Mouse (Mus musculus): ENCODE measurements around the gene Zfp947. TPM values are rescaled to one million over a fixed set of nuclear protein-coding genes. Genes with fewer than 3 reads are reported as not detected.
"Not testable (repeated sequence)": the region's sequence is repeated elsewhere in the genome, so short reads cannot be mapped to it uniquely, and the experiment has no call there.

Zfp947 gene
- 2.7 and 4.1 TPM in 2 replicates for polyA plus RNA-seq (2015; fragmentation: Nextera tagmentation; extraction: Ambion mirVana)

- ATAC-seq (ENCODE audit: insufficient read depth, low FRiP score, low read depth) = peak; percentile 93
- peak within 1 kb of the TSS; percentile 32; the same call in 1 of the 2 replicates for H3K9ac ChIP-seq
Measured at GRCm38 (mm10) chr17:22165722-22166294, at the start of gene Zfp947. Gene Zfp947, minus strand, starts transcription at chr17:22166190.

GRCm38 (mm10) chr17:22165304-22165703, 686 bp downstream of the Zfp947 start:
- ATAC-seq (ENCODE audit: insufficient read depth, low FRiP score, low read depth) = peak; percentile 65
- not testable (repeated sequence) for H3K27me3 ChIP-seq (replicated peaks); H3K36me3 ChIP-seq; H3K9ac ChIP-seq; H3K9me3 ChIP-seq; H3K4me1 ChIP-seq
- Histone ChIP-seq H3K4me3 (replicated peaks) (peak overlapping the region; percentile 58), H3K27ac (peak overlapping the region; percentile 87; the same call in 1 of the 2 replicates), H3K4me2 (peak overlapping the region; percentile 56)
- WGBS = 7% methylated on average over 3 of the region's 3 CpGs

More at GRCm38 (mm10) chr17:22165722-22166294, at the start of gene Zfp947:
- H3K27ac ChIP-seq = peak within 1 kb of the TSS; percentile 87
- not testable (repeated sequence) for H3K27me3 ChIP-seq (replicated peaks); H3K4me1 ChIP-seq; H3K36me3 ChIP-seq; H3K9me3 ChIP-seq
- WGBS = 0% methylated on average over 16 of the region's 16 CpGs
- peak within 1 kb of the TSS; percentile 58 for H3K4me3 ChIP-seq (replicated peaks)
- peak within 1 kb of the TSS; percentile 56 for H3K4me2 ChIP-seq

- H3K27me3 ChIP-seq (replicated peaks); H3K27ac ChIP-seq; ATAC-seq (ENCODE audit: insufficient read depth, low FRiP score, low read depth); H3K9ac ChIP-seq; H3K4me2 ChIP-seq; H3K4me3 ChIP-seq (replicated peaks); H3K4me1 ChIP-seq; H3K36me3 ChIP-seq; H3K9me3 ChIP-seq: not testable (repeated sequence)
- WGBS = 52% methylated on average over 3 of the region's 4 CpGs
Measured at GRCm38 (mm10) chr17:22153951-22154350, 12.0 kb downstream of the Zfp947 start.

- no peak overlapping the region for H3K4me3 ChIP-seq (replicated peaks)
- no peak overlapping the region for H3K9ac ChIP-seq
- no peak overlapping the region for H3K4me2 ChIP-seq
- H3K4me1 ChIP-seq = no peaks in the 10 kb centered on the region
- H3K27ac ChIP-seq = no peak overlapping the region
- H3K9me3 ChIP-seq = no peaks in the 10 kb centered on the region
- H3K36me3 ChIP-seq = no peaks in the 10 kb centered on the region
- ATAC-seq (ENCODE audit: insufficient read depth, low FRiP score, low read depth) = no peak
- H3K27me3 ChIP-seq (replicated peaks) = no peaks in the 10 kb centered on the region
Measured at GRCm38 (mm10) chr17:22118770-22119169, 47.2 kb downstream of the Zfp947 start.

Other genes with a start within 250 kb of the Zfp947 start
- 19.8 and 21.3 TPM in 2 replicates for gene Zfp942, start 203.7 kb downstream of the Zfp947 start, polyA plus RNA-seq (2015; fragmentation: Nextera tagmentation; extraction: Ambion mirVana)
- 16.7 and 17.3 TPM in 2 replicates for gene Zfp943, start 203.6 kb downstream of the Zfp947 start, polyA plus RNA-seq (2015; fragmentation: Nextera tagmentation; extraction: Ambion mirVana)
- 3.3 and 3.5 TPM in 2 replicates for gene Zfp994, start 59.4 kb upstream of the Zfp947 start, polyA plus RNA-seq (2015; fragmentation: Nextera tagmentation; extraction: Ambion mirVana)
- 11.1 and 12.4 TPM in 2 replicates for gene CT030661.1, start 148.6 kb upstream of the Zfp947 start, polyA plus RNA-seq (2015; fragmentation: Nextera tagmentation; extraction: Ambion mirVana)
- 12.0 and 12.5 TPM in 2 replicates for gene Zfp944, start 195.2 kb upstream of the Zfp947 start, polyA plus RNA-seq (2015; fragmentation: Nextera tagmentation; extraction: Ambion mirVana)
- 9.5 and 9.9 TPM in 2 replicates for gene Zfp758, start 195.3 kb upstream of the Zfp947 start, polyA plus RNA-seq (2015; fragmentation: Nextera tagmentation; extraction: Ambion mirVana)